Mouse (Mus musculus) adrenal gland, postnatal 10 days (tissue): ENCODE results near the gene Rpa2. TPM values are rescaled to one million over a fixed set of nuclear protein-coding genes. Genes with fewer than 3 reads are reported as not detected.
"Not testable (repeated sequence)": the region's sequence is repeated elsewhere in the genome, so short reads cannot be mapped to it uniquely, and the experiment has no call there.

ENCODE experiments used
- DNase-seq: peaks from one replicate; pipeline ENCODE4 v3.0.0; 2021; ENCODE audit warnings: mixed read lengths
- long read RNA-seq, 2 experiments: library from polyadenylated mRNA; stranded (forward); transcript quantifications; one replicate each; pipeline ENCODE4 v2.0.0; 2021
- total RNA-seq, 2 experiments: library from RNA; stranded (reverse); gene quantifications; 2 replicates each; pipeline ENCODE4 v1.2.3; 2021

Gene Rpa2
- 10 to 100 TPM; 17.6 to 23.2 TPM for total RNA-seq
- long read RNA-seq, experiment 1, transcript Rpa2-201 (9 exons, 1,813 nt), result major isoform, 47 of 50 reads
- long read RNA-seq, experiment 1, partial matches to known transcripts, result 0 of 50 reads
- long read RNA-seq, experiment 1, other reads (novel, unspliced or antisense), result 2 of 50 reads
- long read RNA-seq, experiment 2, transcript Rpa2-201 (9 exons, 1,813 nt), result major isoform, 34 of 38 reads
- long read RNA-seq, experiment 2, partial matches to known transcripts, result 3 of 38 reads
- long read RNA-seq, experiment 2, other reads (novel, unspliced or antisense), result 1 of 38 reads

- peak; percentile 98 for DNase-seq
Measured at GRCm38 (mm10) chr4:132767914-132768876, at the start of gene Rpa2. TSS of gene Rpa2 (plus strand) at chr4:132768332.

GRCm38 (mm10) chr4:132728233-132728632 lies 39.9 kb upstream of the Rpa2 start:
- DNase-seq, result no peak

GRCm38 (mm10) chr4:132731616-132732015 lies 36.5 kb upstream of the Rpa2 start:
- DNase-seq, result peak; percentile 21

- DNase-seq, result peak; percentile 98
Measured at GRCm38 (mm10) chr4:132732148-132732684, 35.9 kb upstream of the Rpa2 start, which contains the start of gene Xkr8. TSS of gene Xkr8 (minus strand) at chr4:132732546.

GRCm38 (mm10) chr4:132733071-132733770 lies 34.9 kb upstream of the Rpa2 start:
- no peak for DNase-seq

GRCm38 (mm10) chr4:132734766-132735165 lies 33.4 kb upstream of the Rpa2 start:
- no peak for DNase-seq

- no peak for DNase-seq
Measured at GRCm38 (mm10) chr4:132735389-132735788, 32.7 kb upstream of the Rpa2 start.

- DNase-seq, result no peak
Measured at GRCm38 (mm10) chr4:132735894-132736293, 32.2 kb upstream of the Rpa2 start.

- not testable (repeated sequence) for DNase-seq
Measured at GRCm38 (mm10) chr4:132737154-132737553, 31.0 kb upstream of the Rpa2 start.

GRCm38 (mm10) chr4:132741491-132741890 lies 26.6 kb upstream of the Rpa2 start:
- DNase-seq, result no peak

GRCm38 (mm10) chr4:132743992-132744911 lies 23.9 kb upstream of the Rpa2 start:
- no peak for DNase-seq

- no peak for DNase-seq
Measured at GRCm38 (mm10) chr4:132746911-132747517, 21.1 kb upstream of the Rpa2 start.

GRCm38 (mm10) chr4:132747664-132748259 lies 20.4 kb upstream of the Rpa2 start:
- DNase-seq, result peak; percentile 37

- DNase-seq, result no peak
Measured at GRCm38 (mm10) chr4:132748778-132749177, 19.4 kb upstream of the Rpa2 start.

GRCm38 (mm10) chr4:132749258-132749982 lies 18.7 kb upstream of the Rpa2 start:
- DNase-seq, result no peak

- peak; percentile 26 for DNase-seq
Measured at GRCm38 (mm10) chr4:132752992-132753391, 15.1 kb upstream of the Rpa2 start.

- peak; percentile 84 for DNase-seq
Measured at GRCm38 (mm10) chr4:132756974-132757373, 11.2 kb upstream of the Rpa2 start, which contains the start of gene Smpdl3b. TSS of gene Smpdl3b (minus strand) at chr4:132757252.

- no peak for DNase-seq
Measured at GRCm38 (mm10) chr4:132757633-132758351, 10.3 kb upstream of the Rpa2 start.

- no peak for DNase-seq
Measured at GRCm38 (mm10) chr4:132760296-132760695, 7.8 kb upstream of the Rpa2 start.
